Mouse (Mus musculus) common myeloid progenitor, adult 5-6 weeks (primary cell): ENCODE data around the gene Cct5. TPM values are rescaled to one million over a fixed set of nuclear protein-coding genes. Genes with fewer than 3 reads are reported as not detected.
"Not testable (repeated sequence)": the region's sequence is repeated elsewhere in the genome, so short reads cannot be mapped to it uniquely, and the experiment has no call there.

Experiments used
- ATAC-seq: replicated peaks from 2 replicates; pipeline ENCODE4 v1.8.0; 2016; ENCODE audit warnings: low read depth, mild to moderate bottlenecking, moderate TSS enrichment, inconsistent platforms; ENCODE audit not compliant: poor library complexity, severe bottlenecking
- total RNA-seq: library from RNA; stranded (forward); fragments of 200-1000, 187-1606 nt; gene quantifications from 2 replicates; pipeline ENCODE4 v1.2.3, GENCODE M21; 2017

Gene Cct5
- total RNA-seq, 1 experiment from 2014 or later: 544 TPM

DNA sequence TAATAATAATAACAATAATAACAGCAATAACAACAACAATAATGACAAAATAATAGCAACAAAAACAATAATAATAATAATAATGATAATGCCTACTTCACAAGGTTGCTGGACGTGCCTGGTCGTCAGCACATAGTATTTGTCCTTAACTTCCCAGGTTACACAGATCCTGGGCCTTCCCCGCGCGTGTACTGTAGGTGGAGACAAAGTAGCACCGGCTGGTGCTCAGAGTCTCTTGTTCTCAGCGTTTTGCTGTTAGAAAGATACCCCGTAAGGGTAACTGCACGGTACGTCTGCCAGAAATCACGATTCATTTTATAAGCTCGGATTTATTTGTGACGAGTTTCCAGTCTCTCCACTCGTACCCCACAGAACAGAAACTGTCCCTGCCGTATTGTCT is 822 bp upstream of the Cct5 start:
- peak; percentile 36 for ATAC-seq

DNA sequence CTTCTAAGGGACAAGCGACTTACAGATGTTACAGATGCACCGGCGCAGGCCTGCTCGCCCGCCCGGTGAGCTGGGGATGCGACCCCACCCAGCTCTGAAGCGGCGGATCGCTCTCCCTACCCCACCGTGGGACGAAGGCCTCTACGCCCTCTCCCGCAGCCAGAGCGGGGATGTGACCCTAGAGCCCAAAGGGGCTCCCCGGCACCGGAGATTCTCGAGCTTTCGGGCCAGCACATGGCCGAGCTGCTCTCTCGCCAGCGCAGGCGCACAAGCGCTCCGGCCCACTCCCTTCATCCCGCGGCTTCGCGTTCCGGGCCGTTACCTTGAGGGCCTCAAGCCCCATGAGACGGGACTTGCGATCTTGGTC is 342 bp downstream of the Cct5 start:
- peak; percentile 50 for ATAC-seq

DNA sequence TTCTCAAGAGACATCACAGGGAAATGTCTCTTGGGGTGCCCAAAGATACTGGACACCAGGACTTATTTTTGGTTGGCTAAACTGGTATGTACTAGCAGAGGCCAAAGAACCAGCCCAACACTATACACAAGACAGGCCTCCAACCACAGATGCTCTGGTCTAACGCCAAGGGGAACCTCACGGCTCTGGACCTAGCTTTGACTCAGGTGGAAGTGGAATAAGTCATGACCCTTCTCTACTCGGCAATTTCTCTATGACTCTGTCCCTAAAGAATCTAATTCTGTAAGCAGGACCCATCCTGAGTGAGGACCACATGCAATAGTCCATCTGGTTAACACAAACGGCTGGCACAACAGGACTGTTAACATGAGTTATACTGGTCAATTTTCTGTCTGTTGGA is 1.8 kb downstream of the Cct5 start:
- no peak for ATAC-seq

DNA sequence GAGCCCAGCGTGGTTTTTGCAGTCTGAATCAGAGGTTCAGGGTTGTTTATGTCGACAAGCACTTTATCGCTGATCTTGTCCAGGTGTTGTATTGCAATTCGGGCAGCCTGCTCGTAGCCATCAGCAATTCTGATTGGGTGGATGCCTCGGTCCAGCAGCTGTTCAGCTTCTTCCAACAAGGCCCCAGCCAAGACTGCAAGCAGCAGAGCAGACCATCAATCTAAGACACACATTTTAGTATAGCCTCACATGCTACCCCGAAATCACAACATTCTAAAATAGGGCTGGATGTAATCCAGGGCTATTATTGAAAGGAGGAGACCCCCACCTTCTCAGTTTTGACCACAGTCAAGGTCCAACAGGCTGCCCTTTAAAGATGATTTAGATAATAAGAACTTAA is 6.0 kb downstream of the Cct5 start:
- ATAC-seq: no peak

DNA sequence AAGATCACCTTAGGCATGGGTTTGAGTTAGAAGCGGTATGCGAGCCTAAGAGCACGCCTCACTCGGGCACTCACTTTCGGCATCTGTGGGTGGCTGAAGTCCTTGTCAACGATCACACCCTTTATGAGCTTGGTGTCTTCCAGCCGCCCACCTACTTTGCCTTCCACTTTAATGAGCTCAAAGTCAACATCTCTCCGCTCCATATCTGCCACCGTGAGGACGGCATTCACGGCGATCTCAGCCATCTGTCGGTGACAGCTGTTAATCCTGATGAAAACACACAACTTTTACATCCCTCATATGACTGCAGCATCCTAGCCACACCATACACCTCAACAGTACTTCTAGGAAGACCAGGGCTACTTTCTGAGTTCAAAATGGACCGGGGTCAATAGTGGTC is 7.3 kb downstream of the Cct5 start:
- ATAC-seq: no peak

DNA sequence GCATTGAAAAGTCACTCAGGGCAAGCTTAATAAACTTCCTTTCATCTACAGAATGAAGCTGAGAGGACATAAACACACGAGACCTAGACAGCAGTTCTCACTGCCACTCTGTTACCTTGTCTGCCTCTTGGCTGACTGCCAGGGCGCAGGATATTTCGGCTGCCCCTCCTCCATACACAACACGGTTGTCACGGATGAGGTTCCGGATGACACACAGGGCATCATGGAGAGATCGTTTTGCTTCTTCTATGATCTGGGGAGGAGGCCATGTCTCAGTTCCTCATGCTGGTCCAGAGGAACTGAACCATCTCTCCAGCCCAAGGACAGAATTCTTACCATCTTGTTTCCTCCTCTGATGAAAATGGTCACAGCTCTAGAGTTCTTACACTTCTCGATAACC is 9.1 kb downstream of the Cct5 start:
- no peak for ATAC-seq

DNA sequence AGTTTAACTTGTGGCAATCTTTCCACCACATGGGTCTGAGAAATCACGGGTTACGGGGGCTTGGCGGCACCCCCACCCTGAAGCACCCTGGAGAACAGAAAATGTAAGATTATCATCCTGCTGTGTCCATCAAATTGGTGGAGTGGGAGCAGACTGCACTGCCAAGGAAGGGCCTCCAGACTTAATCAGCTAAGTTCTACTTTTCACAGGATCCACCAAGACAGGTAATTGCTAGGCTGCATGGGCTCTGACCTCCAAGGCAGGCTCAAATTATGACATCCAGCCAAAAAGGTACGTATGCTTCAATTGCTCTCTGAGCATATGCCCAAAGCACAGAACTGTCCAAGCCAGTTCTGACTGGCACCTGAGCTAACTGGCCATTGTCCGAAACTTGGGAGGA is 11.4 kb downstream of the Cct5 start:
- ATAC-seq: no peak

DNA sequence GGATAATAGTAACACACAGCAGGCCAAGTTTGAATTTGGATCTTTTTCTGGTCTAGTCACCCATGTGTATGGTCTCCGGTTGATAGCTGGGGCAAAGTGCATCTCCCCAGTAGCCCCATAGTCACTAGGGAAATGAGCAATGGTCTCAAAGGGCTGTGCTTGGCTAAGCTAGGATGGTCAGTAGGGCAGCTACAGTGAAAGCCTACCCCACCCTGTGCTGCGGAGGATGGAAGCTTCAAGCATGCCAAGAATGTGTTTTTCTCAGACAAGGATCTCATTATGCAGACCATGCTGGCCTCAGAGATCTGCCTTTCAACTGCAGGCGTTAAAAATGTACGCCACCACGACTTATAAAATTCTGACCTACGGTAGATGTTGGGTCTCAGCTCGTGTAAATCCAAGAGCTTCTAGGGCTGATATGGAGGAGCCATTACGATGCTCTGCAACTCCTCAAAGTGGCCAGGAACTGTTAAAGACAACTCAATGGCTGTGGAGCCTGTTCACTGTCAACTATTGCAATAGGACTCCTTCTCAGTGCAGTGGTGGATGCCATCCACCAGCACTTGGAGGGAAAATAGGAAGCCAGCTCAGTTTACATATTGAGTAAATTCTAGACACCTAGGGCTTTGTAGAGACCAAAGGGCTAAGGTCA is 12.5 kb downstream of the Cct5 start:
- ATAC-seq: no peak

DNA sequence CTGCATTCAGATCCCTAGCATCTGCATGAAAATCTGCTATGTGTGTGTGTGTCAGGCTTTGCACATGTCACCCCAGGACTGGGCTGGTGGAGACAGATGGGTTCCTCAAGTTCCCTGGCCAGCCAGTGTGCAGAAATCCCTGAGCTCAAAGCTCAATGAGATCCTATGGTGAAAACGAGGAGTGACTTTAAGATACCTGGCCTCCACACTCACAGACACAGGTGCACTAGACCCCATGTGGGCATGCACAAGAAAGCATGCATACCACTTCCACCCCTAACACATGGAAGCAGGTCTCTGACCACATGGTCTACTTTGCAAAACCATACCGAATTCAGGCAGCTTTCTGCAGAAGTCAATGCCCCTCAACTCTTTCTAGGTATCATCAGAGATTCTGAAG is 13.8 kb downstream of the Cct5 start:
- ATAC-seq: no peak

DNA sequence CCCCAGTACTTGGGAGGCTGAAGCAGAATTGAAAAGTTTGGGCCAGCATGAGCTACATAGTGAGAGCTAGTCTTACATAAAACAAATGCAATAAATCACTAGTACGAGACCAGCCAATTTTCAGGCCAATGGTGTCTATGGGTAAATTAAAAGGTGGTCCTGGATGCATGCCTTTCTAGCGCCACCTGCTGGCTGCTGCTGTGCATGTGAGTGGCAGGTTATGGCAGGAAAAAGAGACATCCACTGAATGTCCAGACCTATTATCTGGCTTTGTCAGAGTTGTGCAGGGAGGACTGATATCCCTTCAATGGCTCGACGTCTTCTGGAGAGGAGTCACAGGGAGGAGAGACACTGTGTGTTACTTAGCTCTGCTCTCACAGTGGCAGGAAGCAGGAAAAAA is 15.1 kb downstream of the Cct5 start:
- ATAC-seq: peak; percentile 78

DNA sequence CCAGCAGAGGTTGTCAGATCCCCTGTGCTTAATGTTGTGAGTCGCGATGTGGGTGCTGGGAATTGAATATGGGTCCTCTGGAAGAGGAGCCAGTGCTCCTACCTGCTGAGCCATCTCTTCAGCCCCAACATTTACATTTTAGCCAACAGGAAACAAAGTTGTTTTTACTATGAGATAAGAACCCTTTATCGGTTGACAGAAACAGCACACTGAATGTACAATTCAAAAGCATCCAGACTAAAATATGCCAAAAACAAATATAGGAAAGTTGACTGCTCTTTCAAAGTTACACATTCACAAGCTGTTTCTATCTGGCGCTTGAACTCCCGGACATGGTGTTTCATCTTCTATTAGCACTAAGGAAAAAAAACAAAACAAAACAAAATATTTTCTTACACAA is 15.5 kb downstream of the Cct5 start:
- no peak for ATAC-seq

DNA sequence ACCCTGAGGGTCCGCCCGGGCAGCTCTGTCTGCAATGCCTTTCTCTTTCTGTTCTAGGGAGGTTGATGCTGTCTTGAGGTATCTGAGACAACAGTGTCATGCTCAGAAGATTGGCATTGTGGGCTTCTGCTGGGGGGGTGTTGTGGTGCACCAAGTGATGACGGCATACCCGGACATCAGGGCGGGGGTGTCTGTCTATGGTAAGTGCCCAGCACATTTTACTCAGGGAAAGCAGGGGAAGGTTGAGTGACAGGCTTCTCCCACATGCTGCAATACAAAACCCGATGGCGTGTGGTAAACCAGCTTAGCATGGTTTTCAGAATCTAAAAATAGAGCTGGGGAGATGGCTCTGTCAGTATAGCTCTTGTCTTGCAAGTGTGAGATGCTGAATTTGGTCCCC is 16.4 kb downstream of the Cct5 start:
- ATAC-seq: peak; percentile 62

DNA sequence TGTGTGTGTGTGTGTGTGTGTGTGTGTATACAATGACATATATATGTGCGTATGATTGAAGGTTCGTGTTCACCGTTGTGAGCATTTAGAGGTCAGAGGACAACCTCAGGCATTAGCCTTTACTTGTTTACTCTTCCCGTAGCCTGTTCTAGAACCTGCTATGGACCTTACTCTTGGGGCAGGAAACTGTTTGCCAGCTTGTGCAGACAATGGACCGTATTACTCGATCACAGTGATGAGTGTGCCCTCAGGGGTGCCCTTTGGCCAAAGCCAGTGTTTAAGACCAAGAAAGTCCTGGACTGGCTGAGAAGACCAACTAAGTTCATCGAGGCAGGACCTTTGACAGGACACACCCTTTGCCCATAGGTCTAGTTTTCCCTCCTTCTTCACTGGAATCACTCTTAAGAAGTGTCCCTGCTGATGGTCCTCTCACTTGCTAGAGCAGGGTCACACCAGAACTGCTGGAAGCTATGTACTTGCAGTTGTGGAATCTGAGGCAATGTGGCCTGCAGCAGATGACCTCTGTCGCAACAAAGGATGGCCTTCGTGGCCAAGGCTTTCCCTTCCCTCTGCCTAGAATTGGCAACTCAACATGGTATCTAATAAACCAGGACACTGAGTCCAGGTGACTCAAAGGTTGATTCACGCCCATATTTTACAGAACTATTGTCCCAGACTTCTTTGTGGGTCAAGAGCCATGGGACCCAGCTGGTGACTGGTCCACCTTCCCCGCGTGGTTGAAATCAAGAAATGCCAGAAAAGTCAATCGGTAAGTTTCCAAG is 18.1 kb downstream of the Cct5 start:
- ATAC-seq: no peak

DNA sequence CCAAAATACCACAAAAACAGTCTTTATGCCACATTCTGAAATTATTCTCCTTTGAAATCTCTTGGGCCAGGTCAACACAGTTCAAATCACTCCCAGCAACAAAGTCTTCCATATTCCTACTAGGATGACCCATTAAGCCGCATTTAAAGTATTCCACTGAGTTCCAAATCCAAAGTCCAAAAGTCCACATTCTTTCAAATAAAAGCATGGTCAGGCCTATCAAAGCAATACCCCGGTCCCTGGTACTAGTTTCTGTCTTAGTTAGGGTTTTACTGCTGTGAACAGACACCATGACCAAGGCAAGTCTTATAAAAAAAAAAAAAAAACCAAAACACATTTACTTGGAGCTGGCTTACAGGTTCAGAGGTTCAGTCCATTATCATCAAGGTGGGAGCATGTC is 20.5 kb downstream of the Cct5 start:
- ATAC-seq: not testable (repeated sequence)

DNA sequence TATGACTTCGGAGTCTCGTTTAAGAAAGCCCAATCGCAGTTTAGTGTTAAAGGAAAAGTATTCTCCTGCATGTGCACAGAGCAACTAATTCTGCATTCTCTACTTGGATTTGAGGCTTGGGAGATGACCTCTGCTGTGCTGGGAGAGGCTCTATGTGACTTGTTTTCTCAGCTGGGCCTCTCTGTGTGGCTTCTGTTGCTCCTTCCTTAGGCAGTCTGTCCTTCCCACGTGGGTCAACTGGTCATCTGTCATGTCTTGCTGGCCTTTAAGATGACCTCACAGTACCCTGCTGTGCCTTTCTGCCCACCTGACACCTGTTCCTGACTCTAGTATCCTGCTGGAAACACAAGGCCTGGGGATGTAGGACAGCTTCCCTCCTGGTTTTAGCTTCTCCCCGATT is 25.5 kb downstream of the Cct5 start:
- no peak for ATAC-seq

DNA sequence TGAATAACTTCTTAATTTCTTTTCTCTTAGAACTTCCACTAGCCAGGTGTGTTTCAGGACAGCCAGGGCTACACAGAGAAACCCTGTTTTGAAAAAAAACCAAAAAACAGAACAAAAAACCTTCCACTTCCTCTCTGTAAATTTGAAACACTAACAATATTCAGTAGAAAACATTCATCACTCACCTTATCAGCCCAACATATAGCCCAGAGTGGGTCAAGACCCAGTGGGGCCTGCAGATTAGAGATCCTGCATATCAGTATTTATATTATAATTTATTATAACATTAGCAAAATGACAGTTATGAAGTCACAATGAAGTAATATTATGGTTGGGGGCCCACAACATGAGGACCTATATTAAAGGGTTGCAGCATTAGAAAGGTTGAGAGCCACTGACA is 27.9 kb downstream of the Cct5 start:
- no peak for ATAC-seq

DNA sequence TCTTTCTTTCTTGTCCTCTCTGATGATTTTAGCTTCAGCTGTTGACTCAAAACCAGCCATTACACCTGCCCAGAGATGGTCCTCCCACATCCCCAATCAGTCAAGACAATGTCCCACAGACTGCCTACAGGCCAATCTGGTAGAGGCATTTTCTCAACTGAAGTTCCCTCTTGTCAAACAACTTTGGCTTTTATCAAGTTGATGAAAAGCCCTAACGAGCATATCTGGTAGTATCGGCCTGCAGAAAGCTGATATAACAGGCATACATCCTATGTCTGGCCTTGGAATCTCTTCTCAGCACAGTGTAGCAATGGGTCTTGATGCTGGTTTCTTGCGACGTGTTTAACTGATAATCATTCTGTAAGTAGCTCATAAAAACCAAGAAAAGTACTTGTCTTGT is 28.3 kb downstream of the Cct5 start:
- ATAC-seq: no peak

DNA sequence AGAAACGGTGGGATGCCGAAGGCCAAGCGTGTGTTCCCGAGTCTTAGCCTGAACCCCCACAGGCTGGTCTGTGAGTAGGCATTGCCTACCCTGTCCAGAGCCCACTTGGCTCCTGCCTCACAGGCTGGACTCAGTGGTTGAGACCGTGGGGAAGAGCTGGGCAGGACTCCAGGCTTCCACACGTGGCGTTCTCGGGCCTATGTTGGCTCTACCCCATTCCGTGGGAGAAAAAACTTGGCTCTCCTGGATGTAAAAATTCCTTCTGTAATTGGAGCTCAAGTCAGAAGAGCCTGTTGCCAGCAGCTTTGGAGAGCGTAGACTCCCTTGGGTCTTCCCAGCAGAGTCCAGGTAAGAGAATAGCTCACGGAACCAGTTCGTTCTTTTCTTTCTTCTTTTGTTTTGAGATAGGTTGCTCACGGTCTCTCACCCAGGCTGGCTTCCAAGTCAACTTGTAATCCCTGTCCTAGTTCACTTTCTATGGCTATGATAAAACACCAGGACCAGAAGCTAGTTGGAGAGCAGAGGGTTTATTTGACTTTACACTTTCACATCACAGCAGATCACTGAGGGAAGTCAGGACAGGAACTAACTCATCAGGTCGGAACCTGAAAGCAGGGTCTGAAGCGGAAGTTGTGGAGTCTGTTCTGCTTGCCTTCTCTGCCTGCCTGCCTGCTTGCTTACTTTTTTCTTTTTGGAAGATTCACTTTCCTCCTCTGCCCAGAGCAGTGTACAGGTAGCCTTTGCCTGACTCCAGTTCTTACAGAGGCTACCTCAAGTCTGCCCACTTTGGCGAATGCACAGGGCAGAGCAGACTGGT is 29.5 kb downstream of the Cct5 start:
- ATAC-seq: peak; percentile 61

DNA sequence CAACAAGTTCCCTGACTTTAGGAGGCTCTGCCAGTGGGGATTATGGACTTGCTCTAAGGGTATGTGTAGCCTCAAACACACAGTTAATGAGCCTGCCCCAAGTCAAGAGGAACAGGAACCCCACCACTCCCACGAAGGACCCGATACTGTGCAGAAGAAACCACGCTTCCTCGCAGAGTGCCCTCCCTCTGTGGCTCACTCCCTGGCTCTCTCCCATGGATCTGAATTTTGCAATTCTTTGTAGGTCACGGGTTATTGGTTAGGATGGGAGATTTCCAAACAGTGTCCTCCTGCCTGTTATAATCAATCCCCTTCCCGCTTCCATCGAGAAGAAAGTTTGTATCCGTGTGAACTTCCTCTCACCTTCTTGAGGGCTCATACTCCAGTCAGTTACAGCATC is 30.6 kb downstream of the Cct5 start:
- peak; percentile 27; the same call in 1 of the 2 replicates for ATAC-seq

DNA sequence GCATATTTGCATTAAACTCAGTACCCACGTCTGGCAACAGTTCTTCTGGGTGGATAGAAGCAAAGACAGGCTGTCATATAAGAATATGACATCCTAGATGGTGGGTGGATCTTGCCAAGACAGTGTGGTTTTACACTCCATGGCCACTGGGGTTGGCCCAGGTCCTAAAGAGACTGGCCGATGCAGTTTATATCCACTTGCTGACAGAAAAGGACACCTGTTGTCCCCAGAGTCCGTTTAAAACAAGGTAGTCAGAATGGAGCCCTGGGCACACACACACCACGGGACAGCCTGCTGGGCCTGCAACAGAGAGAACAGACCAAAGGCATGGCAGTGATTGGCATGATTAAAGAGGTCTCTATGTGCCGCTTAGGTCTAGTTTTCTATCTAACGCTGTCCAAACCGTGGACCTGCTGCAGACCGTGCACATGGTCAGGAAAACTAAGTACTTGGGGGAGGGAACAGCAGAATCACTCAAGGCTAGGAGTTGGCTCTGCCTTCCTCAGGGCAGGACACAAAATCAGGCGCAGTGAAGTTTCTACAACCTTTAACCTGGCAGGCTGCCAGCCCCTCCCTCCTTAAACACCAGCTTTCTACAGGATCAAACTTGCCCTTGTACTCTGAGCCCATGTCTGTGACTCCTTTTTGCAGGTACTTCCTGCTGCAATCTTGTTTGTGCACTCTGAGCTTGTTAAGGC is 32.1 kb downstream of the Cct5 start:
- no peak for ATAC-seq

DNA sequence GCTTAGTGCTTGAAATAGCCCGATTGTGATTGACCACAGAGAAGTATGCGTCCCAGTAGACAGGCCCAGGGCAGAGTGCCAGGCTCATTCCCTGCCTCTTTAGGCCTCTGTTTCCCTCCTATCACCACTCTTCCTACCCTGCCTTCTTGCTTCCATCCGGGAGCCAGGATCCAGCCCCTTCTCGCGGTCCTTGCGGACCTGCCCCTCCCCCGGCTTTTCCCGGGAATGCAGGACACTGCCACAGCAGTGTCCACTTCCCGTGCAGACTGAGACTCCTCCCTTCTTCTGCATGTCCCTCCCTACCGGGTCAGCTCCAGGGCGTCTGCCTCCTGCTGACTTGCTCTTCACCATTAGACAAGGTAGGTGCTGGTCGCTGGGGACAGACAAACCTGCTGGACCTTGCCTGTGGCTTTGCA is 33.0 kb downstream of the Cct5 start:
- ATAC-seq: no peak
